Mouse (Mus musculus): ENCODE results near the gene Ebf4.

The Ebf4 gene

GRCm38 (mm10) chr2:130294936-130295277 is at the start of gene Ebf4:
Gene Ebf4, plus strand, starts transcription at chr2:130295169.
- peak; percentile 27 for DNase-seq (ENCODE audit: low spot score)

- DNase-seq (ENCODE audit: low spot score): peak; percentile 7
Measured at GRCm38 (mm10) chr2:130246912-130247311, 48.1 kb upstream of the Ebf4 start.

GRCm38 (mm10) chr2:130248226-130248625 is 46.7 kb upstream of the Ebf4 start:
- no peak for DNase-seq (ENCODE audit: low spot score)

- DNase-seq (ENCODE audit: low spot score): no peak
Measured at GRCm38 (mm10) chr2:130256762-130257161, 38.2 kb upstream of the Ebf4 start.

- DNase-seq (ENCODE audit: low spot score): no peak
Measured at GRCm38 (mm10) chr2:130260822-130261221, 34.1 kb upstream of the Ebf4 start.

- no peak for DNase-seq (ENCODE audit: low spot score)
Measured at GRCm38 (mm10) chr2:130261914-130262313, 33.1 kb upstream of the Ebf4 start.

- no peak for DNase-seq (ENCODE audit: low spot score)
Measured at GRCm38 (mm10) chr2:130262398-130262797, 32.6 kb upstream of the Ebf4 start.

GRCm38 (mm10) chr2:130265520-130265919 is 29.4 kb upstream of the Ebf4 start:
- DNase-seq (ENCODE audit: low spot score): no peak

GRCm38 (mm10) chr2:130268074-130268473 is 26.9 kb upstream of the Ebf4 start:
- DNase-seq (ENCODE audit: low spot score): no peak

GRCm38 (mm10) chr2:130273732-130274131 is 21.2 kb upstream of the Ebf4 start:
- DNase-seq (ENCODE audit: low spot score): no peak

- peak; percentile 98 for DNase-seq (ENCODE audit: low spot score)
Measured at GRCm38 (mm10) chr2:130274149-130274861, 20.7 kb upstream of the Ebf4 start, which contains the start of gene Nop56. Gene Nop56, plus strand, starts transcription at chr2:130274430.

- no peak for DNase-seq (ENCODE audit: low spot score)
Measured at GRCm38 (mm10) chr2:130274862-130275261, 20.1 kb upstream of the Ebf4 start.

GRCm38 (mm10) chr2:130275649-130276048 is 19.3 kb upstream of the Ebf4 start:
- peak; percentile 30 for DNase-seq (ENCODE audit: low spot score)

GRCm38 (mm10) chr2:130279600-130280091 is 15.3 kb upstream of the Ebf4 start:
- DNase-seq (ENCODE audit: low spot score): no peak

GRCm38 (mm10) chr2:130280224-130280623 is 14.7 kb upstream of the Ebf4 start:
- no peak for DNase-seq (ENCODE audit: low spot score)

- no peak for DNase-seq (ENCODE audit: low spot score)
Measured at GRCm38 (mm10) chr2:130280818-130281217, 14.2 kb upstream of the Ebf4 start.

GRCm38 (mm10) chr2:130283854-130284654 is 10.9 kb upstream of the Ebf4 start, which contains the start of gene Idh3b:
Gene Idh3b, minus strand, starts transcription at chr2:130284547.
- peak; percentile 89 for DNase-seq (ENCODE audit: low spot score)

- DNase-seq (ENCODE audit: low spot score): no peak
Measured at GRCm38 (mm10) chr2:130289086-130289485, 5.9 kb upstream of the Ebf4 start.

- DNase-seq (ENCODE audit: low spot score): peak; percentile 40
Measured at GRCm38 (mm10) chr2:130291434-130291833, 3.5 kb upstream of the Ebf4 start.

GRCm38 (mm10) chr2:130293009-130293408 is 2.0 kb upstream of the Ebf4 start:
- DNase-seq (ENCODE audit: low spot score): no peak

- no peak for DNase-seq (ENCODE audit: low spot score)
Measured at GRCm38 (mm10) chr2:130293486-130293885, 1.5 kb upstream of the Ebf4 start.

GRCm38 (mm10) chr2:130294218-130294935 is 592 bp upstream of the Ebf4 start:
- DNase-seq (ENCODE audit: low spot score): no peak

All from urinary bladder, postnatal 25 days (tissue).